Mouse (Mus musculus) mouse embryonic stem cell (cell line): Measurements from ENCODE around the gene Slc11a1.
"Not testable (repeated sequence)": the region's sequence is repeated elsewhere in the genome, so short reads cannot be mapped to it uniquely, and the experiment has no call there.

Source experiments
- in situ Hi-C, 2 experiments: fragments of 300-500 bp; cut with MboI; formaldehyde crosslinking; loops; 1 replicate in 1 of 2; 3 replicates in 1 of 2; pipeline ENCODE4 v1.14.3; 2019 to 2020; ENCODE audit warnings: low sequenced_read_pairs in 2 of 2, low pct_unique_long_range_greater_than_20kb in 1 of 2, mixed read lengths in 1 of 2; ENCODE audit not compliant: unreplicated experiment in 1 of 2

The Slc11a1 gene

DNA sequence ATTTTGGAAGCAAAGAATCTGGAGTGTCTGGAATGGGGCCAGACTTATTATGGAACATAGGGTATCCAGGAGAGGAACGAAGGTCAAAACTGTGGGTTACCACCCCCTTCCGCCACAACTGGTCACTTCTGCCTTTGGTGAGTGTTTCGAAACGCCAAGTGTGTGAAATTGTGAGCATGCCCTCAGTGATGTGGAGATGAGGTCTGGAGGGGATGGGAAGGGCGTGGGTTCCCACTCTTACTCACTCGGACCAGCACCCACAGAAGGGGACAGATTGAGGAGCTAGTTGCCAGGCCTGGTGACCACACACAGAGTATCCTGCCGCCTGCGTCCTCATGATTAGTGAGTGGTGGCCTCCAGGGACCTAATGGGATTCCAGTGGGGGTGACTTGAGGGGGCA lies at the start of gene Slc11a1:
TSS of gene Slc11a1 (plus strand) at position 216 of the 400 bp plus-strand sequence.
- in situ Hi-C loops: no loop called here

DNA sequence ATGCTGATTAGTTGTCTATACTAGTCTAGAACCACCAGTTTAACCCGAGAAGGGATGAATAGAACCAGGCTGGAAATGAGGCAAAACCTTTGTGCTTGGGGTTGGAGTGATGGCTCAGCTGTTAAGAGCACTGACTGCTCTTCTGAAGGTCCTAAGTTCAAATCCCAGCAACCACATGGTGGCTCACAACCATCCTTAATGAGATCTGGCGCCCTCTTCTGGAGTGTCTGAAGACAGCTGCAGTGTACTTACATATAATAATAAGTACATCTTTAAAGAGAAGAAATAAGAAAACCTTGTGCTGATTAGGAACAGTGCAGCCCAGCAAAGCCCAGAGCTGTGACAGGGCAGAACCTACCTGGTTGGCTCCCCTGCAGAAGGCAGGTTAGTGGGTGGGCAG lies 48.1 kb upstream of the Slc11a1 start:
- in situ Hi-C loops: not testable (repeated sequence)

DNA sequence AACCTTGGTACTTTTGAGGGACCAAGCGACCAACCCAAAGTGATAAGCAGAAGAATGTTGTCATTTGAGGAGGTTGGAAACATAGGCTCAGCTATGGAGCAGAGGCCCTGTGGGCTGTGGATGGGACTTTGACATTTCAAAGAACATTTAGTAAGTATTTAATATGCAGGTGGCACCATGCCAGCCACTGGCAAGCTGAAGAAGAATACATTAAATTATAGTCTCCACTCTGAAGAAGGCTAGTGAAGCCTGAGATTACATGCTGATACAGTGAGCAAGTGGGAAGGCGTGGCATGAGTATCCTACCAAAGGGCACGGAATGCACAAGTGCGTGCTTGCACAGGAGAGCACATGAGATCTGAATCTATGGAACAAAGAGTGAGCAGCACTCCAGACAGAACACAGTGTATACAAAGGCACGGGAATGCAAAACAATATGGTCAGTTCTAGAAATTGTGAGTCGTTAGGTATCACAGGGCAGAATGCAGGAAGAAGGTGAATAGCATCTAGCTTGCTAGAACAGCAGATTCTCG lies 45.0 kb upstream of the Slc11a1 start:
- in situ Hi-C loops: no loop called here

DNA sequence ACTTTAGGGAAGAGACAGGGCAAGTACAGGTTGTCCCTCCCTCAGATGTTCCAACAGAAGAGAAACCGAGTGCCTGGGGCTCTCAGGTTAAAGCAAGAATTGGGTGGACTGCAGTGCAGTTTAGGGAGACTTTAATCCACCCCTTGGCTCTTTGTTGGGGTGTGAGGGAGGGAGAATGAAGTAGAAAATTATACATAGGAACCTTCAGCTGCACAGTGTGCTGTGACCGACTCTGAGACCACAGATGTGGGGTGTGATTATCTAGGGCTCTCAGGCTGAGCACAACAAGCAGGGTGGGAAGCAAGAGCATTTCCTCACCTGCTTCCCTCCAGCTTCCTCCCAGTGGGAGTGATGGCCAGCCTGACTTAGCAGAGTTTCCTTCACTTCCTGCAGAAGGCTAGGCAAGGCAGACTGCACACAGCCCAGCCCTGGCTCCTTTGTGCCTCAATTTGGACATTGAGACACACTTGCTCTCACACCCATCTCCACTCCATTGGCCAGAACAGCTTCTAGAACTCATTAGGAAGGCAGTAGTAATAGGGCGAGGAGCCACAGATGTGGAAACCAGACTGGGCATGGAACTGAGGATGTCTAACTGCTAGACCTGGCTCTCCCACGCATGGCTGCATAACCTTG lies 43.8 kb upstream of the Slc11a1 start:
- in situ Hi-C loops: no loop called here

DNA sequence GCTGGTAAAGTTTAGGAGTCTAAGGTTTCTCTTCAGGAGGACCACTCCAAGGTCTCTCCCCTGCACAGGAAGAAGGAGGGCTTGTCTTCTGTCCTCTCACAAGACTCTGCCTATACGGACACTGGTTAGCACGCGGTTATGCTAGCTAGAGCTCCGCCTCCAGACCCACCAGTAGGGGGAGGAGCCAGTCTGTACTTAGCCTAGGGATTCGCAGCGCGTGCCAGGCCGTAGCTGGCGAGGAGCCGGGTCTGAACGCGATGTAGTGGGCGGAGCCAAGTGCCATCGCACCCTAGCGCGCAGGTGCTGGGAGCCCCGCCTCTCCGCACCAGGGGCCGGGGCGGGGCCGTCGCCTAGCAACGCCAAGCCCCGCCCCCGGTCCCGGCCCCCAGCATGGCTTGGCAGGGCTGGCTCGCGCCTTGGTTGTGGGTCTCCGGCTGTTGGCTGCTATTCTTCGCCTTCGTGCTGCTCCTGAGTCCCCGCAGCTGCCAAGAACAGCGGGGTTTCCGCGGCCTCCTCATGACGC lies 42.7 kb upstream of the Slc11a1 start:
- in situ Hi-C loops: no loop called here

DNA sequence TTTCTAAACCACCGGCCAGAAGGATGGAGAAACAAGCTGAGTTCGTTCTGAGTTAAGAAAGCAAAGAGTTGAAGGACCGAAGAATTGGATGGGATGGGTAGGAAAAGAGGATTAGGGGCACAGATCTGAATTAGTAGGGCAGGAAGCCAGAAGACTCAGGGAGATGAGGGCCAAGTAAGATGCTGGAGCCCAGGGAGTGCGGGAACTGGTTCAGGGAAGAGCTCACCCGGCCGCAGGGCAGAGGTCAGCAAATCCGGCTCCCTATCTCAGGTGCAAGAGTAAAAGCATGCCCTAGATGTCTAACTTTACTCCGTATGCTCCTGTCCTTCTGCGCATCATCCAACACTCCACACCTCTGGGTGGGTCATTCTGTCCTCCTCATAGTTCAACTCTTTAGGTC lies 42.1 kb upstream of the Slc11a1 start:
- in situ Hi-C loops: no loop called here

DNA sequence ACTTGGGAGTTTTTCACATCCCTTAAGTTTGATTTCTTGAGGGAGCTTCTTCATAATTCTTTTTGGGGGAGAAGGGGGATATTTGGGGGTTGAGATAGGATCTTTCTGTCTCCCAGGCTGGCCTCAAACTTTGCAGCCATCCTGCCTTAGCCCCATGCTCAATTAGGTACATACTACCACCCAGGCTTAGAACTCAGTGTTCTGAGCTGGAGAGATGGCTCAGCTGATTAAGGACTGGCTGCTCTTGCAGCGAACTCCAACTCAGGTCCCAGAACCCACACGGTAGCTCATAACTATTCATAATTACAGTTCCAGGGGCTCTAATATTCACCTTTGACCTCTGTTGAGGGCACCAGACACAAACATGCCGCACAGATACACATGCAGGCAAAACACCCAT lies 40.4 kb upstream of the Slc11a1 start:
- in situ Hi-C loops: no loop called here

DNA sequence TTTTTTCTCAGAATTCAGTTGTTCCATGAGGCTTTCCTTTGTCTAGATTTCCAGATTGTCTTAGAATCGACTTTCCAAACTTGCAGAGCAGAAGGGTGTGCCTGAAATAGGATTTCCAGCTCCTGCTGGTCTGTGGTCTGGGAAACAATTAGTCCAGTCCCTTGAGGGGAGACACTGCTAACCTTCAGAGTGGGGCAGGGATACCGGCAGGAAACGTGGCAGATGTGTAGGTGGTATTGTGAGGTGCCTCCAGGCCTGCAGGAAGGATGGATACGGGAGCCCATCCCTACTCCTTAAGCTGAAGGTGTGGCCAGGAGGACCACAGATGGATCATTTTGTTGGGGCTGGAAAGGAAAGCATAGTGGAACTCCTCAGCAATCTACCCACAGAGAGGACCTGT lies 40.0 kb upstream of the Slc11a1 start:
- in situ Hi-C loops: no loop called here

DNA sequence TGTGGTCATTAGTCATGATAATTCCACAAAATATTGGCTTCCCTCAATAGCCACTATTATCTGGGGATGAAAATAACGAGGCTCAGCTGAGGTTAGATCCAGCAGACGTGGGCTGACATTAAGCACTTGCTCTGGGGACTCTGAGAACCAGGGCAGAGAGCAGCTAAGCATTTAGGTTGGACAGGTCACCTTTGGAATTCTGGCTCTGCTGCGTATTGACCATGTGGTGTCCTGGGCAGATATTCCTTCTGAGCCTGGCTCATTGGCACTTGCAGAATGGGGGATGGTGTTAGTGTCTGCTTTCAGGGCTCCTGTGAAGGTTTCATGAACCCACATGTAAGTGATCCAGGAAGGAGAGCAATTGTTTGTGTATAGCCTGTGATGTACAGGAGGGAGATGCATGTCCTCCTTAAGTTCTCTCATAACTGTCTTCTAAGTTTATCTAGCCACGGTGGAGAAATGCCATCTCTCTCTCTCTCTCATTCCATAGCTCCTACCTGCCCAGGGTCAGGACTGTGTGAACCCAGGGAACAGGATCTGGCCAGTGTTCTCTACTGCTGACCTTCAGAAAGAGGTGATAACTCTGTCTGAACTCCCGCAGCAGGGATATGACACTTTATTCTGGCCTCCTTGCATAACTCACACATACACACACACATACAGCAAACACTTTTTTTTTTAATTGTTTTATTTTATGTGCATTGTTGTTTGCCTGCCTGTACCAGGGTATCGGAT lies 39.4 kb upstream of the Slc11a1 start:
- in situ Hi-C loops: no loop called here

DNA sequence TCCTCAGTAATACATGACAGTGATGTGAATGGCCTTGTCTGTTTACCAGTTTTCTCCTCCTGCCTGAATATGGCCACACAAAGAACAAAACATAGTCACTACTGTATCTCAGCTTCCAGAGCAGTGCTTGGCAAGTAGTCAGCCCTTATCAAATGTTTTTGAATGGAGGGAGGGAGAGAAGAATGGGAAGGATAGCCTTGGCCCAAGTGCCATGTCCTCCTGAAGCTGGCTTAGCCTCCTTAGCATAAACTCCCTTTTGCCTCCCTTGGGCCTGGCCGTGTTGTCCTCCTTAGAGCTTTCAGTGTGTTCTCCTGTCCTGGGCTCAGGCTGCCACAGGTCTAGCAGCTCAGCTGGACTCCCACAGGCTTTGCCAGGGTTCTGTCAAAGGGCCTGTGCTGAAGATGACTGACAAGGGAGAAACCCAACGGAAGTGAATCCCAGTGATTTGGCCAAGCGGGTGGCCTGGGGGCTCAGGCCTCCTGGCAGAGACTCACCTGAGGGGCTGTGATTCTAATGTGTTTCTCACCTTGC lies 37.7 kb upstream of the Slc11a1 start:
- in situ Hi-C loops: no loop called here

DNA sequence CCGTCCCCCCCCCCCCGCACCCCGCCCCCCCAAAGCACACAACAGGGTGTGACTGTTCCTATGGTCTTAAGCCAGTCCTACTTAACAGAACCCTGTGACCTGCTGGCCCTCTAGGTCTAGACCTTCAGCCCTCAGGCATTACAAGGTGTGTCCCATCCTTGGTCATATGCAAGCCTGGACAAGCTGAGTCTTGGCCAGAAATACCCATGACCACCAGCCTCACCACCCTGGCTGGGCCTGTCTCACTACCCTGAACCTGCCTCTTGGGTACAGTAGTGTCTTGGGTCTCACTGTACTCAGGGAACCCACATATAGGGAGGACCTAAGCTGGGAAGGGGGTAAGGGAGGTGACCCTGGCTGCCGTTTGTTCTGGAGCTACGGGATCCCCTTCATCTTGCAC lies 37.0 kb upstream of the Slc11a1 start:
- in situ Hi-C loops: no loop called here

DNA sequence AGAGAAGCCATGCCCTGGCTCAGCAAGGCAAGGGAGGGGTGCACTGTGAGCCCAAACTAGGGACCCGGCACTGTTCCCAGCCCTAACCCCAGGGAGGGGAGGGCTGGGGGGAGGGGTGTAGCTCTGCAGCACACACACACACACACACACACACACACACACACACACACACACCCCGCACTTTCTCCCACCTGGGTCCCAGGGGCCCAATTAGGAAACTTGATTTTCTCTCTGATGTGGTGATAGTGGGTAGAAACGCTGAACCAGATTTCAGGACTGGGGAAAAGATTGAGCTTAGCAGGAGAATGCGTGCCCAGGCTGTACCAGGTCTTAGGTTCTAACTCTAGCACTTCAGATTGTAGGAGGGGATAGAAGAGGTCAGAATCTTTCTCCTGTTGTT lies 36.4 kb upstream of the Slc11a1 start:
- in situ Hi-C loops: no loop called here

DNA sequence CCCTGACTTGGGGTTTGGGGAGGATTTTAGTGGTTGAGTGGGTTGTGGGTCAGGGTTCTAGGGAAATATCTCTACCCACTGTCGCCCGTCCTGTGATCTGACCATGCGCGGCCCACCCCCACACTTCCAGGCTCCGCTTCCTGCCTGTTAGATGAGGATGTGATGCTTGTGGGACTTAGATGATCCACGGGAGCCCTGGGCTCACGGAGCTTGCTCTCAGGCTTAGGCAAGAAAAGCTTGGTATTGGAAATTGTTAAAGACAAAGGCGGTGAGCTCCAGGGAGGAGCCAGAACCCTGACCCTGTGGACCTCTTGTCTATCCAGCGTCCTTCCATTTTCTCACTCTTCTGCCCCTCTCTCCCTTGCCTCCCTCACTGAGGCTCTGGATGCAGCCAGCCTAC lies 35.1 kb upstream of the Slc11a1 start:
- in situ Hi-C loops: no loop called here

DNA sequence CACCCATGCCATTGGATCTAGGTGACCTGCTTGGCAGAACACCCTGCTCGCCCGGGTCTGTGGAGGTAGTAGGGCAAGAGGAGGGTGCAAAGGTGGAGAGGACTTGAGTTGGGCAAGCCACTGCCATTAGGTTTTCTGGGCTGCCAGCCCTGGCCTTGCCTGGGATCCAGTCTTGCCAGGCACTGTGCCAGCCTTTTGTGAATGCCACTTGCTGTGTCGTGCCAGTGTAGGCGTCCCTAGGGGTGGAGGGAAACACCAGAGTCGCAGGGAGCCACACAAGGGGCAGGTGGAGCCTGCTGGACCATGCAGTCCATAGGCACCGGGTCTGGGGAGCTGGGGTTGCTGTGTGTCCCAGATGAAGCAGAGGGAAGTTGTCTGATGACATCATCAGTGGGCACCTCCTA lies 34.6 kb upstream of the Slc11a1 start:
- in situ Hi-C loops: no loop called here

DNA sequence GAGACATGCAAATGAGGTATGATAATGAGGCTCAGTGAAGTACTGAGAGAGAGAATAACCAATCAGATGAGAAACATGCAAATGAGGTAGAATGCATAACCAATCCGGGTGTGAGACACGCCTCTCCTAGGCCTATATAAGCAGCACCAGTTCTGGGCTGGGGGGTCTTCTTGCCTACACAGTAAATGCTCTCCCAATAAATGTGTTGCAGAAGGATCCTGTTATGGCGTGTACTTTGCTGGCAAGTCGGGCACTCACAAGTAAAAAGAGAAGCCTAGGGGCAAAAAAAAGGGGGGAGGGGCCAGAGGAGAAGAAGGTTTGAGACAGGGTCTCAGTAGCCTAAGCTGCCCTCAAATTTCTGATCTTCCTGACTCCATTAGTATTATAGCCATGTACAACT lies 34.0 kb upstream of the Slc11a1 start:
- in situ Hi-C loops: not testable (repeated sequence)

DNA sequence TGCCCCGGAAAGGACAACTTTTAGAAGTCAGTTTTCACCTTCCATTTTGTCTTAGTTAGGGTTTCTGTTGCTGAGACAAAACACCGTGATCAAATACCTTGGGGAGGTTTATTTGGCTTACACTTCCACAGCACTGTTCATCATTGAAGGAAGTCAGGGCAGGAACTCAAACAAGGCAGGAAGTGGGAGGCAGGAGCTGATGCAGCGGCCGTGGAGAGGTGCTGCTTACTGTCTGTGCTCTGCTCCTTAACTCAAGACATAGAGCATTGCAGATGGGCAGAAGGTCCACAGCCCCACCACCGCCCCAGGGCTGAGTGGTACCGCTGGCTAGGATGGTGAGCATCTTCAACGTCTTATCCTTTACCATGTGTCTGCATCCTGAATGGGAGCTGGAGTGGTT lies 33.1 kb upstream of the Slc11a1 start:
- in situ Hi-C loops: no loop called here

DNA sequence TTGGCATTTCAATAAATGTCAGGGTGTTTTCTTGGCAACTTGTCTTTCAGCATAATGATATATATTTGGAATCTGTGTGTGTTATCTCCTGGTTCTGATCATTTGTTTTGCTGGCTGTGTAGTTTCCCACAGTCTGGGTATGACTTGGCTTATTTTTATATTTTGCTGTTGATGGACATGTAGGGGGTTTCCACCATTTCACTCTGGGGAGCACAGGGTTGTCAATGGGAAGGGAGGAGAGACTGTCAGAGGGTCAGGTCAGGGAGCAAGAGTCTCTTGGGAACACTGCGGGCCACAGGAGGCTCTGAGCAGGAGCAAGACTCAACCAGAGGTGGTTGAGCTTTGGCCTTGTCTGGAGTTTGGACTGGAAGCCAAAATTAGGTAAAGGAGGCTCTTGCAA lies 32.7 kb upstream of the Slc11a1 start:
- in situ Hi-C loops: no loop called here

DNA sequence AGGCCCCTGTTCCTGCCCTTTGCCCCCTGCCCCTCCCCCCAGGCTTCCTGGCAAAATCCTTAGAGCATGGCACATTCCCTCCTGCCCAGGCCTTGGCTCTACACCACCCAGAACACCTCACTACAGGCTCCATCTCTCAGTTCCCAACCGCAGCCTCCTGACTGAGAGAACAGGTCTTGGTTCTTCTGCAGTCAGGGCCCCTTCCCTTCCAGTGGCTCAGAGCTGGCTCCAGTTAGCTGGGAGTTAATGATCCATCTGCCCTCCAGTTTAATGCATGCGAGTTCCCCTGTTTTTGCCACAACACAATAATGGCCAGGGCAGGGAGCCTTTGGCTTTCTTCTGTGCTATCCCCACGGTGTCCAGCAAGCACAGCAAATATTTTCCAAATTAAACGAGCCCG lies 31.8 kb upstream of the Slc11a1 start:
- in situ Hi-C loops: no loop called here

DNA sequence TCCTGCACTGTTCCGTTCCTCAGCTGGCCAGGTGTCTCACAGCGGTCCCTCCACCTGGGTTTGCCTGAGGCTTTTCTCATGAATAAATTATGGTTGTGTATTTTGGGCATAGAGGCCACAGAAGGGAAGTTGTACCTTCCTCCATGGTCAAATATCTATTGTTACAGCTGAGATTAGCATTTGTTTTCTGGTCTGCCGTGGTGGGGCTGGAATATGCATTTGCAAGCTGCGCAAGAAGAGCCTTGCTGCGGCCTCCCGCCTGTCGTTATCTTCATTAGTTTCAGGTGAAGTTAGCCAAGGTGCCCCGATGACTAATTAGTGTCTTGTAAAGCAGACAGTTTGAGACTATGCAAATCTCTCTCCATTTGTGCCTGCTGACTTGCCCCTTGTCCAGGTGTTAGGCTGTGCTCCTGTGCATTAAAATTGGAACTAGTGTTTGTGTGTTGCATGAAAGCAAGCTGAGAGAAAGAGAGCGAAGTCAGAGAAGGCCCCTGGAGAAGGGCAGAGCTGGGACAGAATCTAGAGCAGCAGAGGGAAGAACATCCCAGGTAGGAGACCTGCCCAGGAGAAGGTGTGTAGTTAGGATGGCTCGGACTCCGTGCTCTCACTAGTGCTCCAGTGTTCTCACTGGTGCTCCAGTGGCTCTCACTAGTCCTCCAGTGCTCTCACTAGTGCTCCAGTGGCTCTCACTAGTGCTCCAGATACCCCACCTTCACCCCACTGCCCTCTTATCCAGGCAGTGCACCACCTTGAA lies 30.7 kb upstream of the Slc11a1 start:
- in situ Hi-C loops: no loop called here
